Comparison of ENCODE assay signal across 9 mouse cellular contexts in genomic region chr11:8601411-8601821, GRCm38 (mm10).
DNase-seq lines count a peak whose midpoint lies in the region; ATAC-seq and TF ChIP-seq lines count a peak whose summit lies in the region.
"Had no signal": no experiment of that assay in that cellular context is flagged by ENCODE, and none has a peak within 500 bp of the region (broad histone marks: within the 10 kb centered on the region; RNA-seq: fewer than 3 reads in every experiment).

No protein-coding gene starts in this region.

- peaks cover 47% of the 10 kb centered on the region for H3K36me3 ChIP-seq in kidney, embryonic 15.5 days
- no peaks in the 10 kb centered on the region for H3K36me3 ChIP-seq in hindbrain, postnatal 0 days (ENCODE audit: insufficient read depth, low read length)

- H3K4me3 ChIP-seq in kidney, embryonic 15.5 days (replicated peaks), result no peak overlapping the region
- H3K4me3 ChIP-seq in hindbrain, postnatal 0 days (ENCODE audit: low read length), result no peak overlapping the region
- H3K4me3 ChIP-seq: myocyte had no signal

- H3K27me3 ChIP-seq in kidney, embryonic 15.5 days, result no peaks in the 10 kb centered on the region
- H3K27me3 ChIP-seq in hindbrain, postnatal 0 days (ENCODE audit: insufficient read depth, low read length), result no peaks in the 10 kb centered on the region

- DNase-seq in kidney, postnatal 14 days, result no peak
- DNase-seq in embryo, embryonic 10 days (ENCODE audit: low spot score), result peak; percentile 55
- DNase-seq in hindbrain, postnatal 0 days (ENCODE audit: low spot score), result peak; percentile 58
- peak; percentile 50 for DNase-seq in retina, postnatal 1 day
- no peak for DNase-seq in right cerebral cortex, adult 18-20 months
- DNase-seq in right cerebral cortex, postnatal 10 days (ENCODE audit: low spot score in 2 of 2), result no peak
- DNase-seq in heart, postnatal 25 days (ENCODE audit: low spot score), result no peak

- no peaks in the 10 kb centered on the region for H3K9me3 ChIP-seq in kidney, embryonic 15.5 days (replicated peaks)
- H3K9me3 ChIP-seq in hindbrain, postnatal 0 days (ENCODE audit: low read length), result no peaks in the 10 kb centered on the region

- no peak overlapping the region for H3K4me2 ChIP-seq in kidney, embryonic 15.5 days
- H3K4me2 ChIP-seq in hindbrain, postnatal 0 days (ENCODE audit: low read depth, low read length), result no peak overlapping the region

- peak; percentile 20; the same call in 1 of the 2 replicates for ATAC-seq in kidney, embryonic 15.5 days (replicated peaks; ENCODE audit: low FRiP score)
- ATAC-seq in hindbrain, postnatal 0 days, result peak; percentile 63

- peaks cover 16% of the 10 kb centered on the region for H3K4me1 ChIP-seq in kidney, embryonic 15.5 days
- 0 out of 2 replicates have a peak, but pooled peaks cover 10% of the 10 kb centered on the region for H3K4me1 ChIP-seq in hindbrain, postnatal 0 days (ENCODE audit: insufficient read depth, low read length)

- WGBS in kidney, embryonic 15.5 days, result 55% methylated on average over 7 of the region's 7 CpGs
- WGBS in hindbrain, postnatal 0 days, result 25% methylated on average over 7 of the region's 7 CpGs

- no peak for TF ChIP-seq CTCF in hindbrain, postnatal 0 days (IDR thresholded peaks at IDR 0.05; ENCODE audit: low read depth)

- intact Hi-C loops in heart, postnatal 25 days (cut with DNase I), result no loop called here

- H3K9ac ChIP-seq in kidney, embryonic 15.5 days, result no peak overlapping the region
- no peak overlapping the region for H3K9ac ChIP-seq in hindbrain, postnatal 0 days (replicated peaks; ENCODE audit: low read length)

- H3K27ac ChIP-seq in kidney, embryonic 15.5 days, result peak overlapping the region; percentile 20; the same call in 1 of the 2 replicates
- H3K27ac ChIP-seq in hindbrain, postnatal 0 days, result no peak overlapping the region

Comparison
In these comparisons a context has a peak if more than half of its experiments do, and no peak if none do; other contexts are left out.
1. DNase-seq: peak in embryo, embryonic 10 days (single experiment), hindbrain, postnatal 0 days (single experiment) and retina, postnatal 1 day (single experiment); none in kidney, postnatal 14 days (single experiment), right cerebral cortex, adult 18-20 months (single experiment), right cerebral cortex, postnatal 10 days (0 of 2) and heart, postnatal 25 days (single experiment).